Mouse (Mus musculus): Measurements from ENCODE around the gene Pdpk1. TPM values are rescaled to one million over a fixed set of nuclear protein-coding genes. Genes with fewer than 3 reads are reported as not detected.

The Pdpk1 gene
- total RNA-seq, 2 experiments from 2014 or later, result 45.0 to 46.1 TPM

DNA sequence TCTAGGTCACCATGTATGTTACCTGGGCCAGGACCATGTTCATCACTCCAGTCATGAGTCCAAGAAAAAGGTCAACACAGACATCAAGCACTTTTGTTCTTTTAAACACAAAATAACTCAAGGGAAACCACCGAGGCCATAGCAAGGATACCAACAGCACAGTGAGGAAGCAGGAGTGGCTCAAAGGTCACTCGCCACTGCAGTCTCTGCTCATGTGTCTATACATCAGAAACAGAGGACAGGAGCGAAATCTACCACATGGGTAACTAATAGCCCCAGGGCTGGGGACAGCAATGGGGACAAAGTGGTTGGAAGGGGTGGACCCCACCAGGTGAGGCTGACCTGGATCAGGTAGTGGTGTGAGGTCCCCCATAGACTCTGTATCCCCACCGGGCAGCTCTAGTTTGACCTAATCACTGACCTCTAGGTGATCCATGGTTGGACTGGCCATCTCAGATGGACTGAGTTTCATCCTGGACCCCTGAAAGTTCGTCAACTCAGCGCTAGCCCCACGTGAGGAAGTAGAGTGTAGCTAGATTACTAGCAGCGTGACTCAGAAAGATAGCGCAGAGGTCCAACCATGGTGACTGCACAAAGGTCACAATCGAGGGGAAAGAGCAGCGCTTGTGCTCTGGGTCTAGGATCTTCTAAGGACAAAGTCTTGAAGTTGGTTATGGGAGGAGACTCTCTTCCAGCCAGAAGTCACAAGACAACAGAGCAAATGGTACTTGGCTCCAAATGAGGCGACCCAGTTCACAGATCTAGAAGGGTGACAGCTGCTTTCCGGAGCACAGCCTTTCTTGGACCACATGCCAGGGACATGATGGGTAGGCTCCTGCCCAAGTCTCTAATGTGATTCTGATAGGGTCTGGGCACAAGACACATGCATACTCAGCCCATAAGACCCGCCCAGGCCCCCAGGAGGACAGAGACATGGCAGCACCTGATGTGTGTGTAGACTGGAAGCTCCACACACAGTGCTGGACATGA lies 93.8 kb downstream of the Pdpk1 start:
- intact Hi-C loops (cut with DNase I), result no loop called here
- no peak for DNase-seq (ENCODE audit: low spot score)

DNA sequence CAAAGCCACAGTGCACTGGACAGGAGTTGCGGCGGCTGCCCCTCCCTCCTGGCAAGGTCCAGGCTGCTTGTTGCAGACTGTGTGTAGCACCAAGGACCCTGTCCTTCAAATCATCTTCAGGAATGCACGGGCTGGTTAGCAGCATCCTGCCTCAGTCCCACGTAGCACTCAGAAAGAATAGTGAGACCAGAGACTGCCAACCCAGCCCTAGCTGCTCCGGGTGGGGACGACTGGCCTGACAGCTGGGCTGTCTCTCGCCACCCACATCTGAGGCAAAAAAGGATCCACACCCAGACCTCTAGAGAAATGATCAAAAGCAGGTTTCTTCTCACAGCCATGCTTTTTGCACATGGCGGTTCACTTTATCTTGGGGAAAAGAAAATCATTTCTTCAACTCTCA lies 101.7 kb downstream of the Pdpk1 start:
- DNase-seq (ENCODE audit: low spot score), result no peak
- intact Hi-C loops (cut with DNase I), result no loop called here

GRCm38 (mm10) chr17:24048053-24048452 lies 102.7 kb downstream of the Pdpk1 start:
- no peak for DNase-seq (ENCODE audit: low spot score)
- intact Hi-C loops (cut with DNase I), result no loop called here

GRCm38 (mm10) chr17:24046026-24046425 lies 104.7 kb downstream of the Pdpk1 start:
- intact Hi-C loops (cut with DNase I), result no loop called here
- DNase-seq (ENCODE audit: low spot score), result no peak

DNA sequence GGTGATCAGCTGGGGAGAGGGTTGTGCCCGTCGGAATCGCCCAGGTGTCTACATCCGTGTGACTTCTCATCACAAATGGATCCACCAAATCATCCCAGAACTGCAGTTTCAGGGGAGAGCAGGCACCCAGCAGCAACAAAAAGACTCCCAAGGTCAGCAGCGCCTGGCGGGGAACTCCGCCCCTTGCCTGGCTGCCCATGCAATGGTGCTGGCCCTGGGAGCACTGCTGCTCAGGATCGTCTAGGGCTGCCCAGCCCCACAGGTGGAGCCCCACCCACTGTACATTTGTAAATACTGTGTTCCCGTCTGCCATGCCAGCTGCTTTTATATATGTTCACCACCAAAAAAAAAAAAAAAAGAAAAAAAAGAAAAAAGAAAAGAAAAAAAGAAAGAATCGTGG lies 105.1 kb downstream of the Pdpk1 start:
- intact Hi-C loops (cut with DNase I), result no loop called here
- no peak for DNase-seq (ENCODE audit: low spot score)

DNA sequence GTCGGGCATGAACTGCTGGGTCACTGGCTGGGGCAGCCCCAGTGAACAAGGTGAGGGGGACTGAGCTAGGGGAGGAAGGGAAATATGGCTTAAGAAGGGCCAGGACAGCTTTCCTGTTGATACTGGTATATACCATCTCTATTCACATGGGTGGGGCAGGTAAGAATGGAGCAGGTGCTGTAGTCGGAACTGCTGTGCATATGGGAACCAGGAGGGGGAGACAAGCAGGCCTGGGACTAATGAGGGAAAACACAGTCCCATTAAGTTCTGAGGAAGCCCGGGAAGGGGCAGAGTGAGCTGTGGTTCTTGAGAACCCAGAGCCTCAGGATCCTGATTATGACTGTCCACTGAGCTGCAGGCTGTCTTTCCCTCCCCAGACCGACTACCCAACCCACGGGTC lies 106.2 kb downstream of the Pdpk1 start:
- intact Hi-C loops (cut with DNase I), result no loop called here
- no peak for DNase-seq (ENCODE audit: low spot score)

DNA sequence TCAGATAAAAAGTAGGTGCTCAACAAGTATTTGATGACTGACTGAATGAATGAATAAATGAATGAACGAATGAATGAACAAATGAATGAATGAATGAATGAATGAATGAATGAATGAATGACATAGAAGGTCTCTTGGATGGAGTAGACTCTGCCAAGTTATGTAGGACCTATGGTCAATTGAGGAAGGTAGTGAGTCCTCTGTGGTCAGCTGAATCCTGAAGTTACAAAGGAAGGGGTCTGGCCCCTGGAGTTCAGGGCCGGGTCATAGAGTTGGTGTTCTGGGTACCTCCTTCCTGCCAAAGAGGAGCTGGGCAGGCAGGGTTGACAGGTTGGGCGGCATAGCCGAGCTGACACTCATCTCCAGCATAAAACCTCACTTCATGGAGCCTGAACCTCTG lies 112.9 kb downstream of the Pdpk1 start, which contains the start of gene Prss27:
Gene Prss27, plus strand, starts transcription at position 301 of the 400 bp plus-strand sequence.
- intact Hi-C loops (cut with DNase I), result no loop called here
- DNase-seq (ENCODE audit: low spot score), result no peak

GRCm38 (mm10) chr17:24037360-24037759 lies 113.4 kb downstream of the Pdpk1 start:
- DNase-seq (ENCODE audit: low spot score), result no peak
- intact Hi-C loops (cut with DNase I), result no loop called here

DNA sequence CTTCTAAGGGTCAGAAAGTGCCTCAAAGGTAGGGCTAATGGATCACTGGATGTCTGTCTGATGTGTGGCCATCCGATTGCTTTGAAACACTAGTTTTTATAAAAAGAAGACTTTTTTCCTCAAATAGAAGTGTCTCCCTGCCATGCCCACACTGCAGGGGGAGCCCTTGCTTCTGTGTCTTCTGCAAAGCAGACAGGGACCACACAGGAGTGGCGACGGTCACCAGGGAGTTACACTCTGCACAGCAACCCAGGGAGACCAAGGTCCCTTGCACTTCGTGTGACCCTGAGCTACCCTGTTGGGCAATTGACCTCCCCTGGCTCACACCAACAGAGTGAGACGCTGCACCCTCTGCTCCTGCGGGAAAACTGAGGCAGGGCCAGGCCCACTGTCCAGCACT lies 113.8 kb downstream of the Pdpk1 start:
- intact Hi-C loops (cut with DNase I), result no loop called here

GRCm38 (mm10) chr17:24035087-24035486 lies 115.6 kb downstream of the Pdpk1 start:
- no peak for DNase-seq (ENCODE audit: low spot score)
- intact Hi-C loops (cut with DNase I), result no loop called here

More for the DNA sequence above, 113.8 kb downstream of the Pdpk1 start:
- no peak for DNase-seq (ENCODE audit: low spot score)

DNA sequence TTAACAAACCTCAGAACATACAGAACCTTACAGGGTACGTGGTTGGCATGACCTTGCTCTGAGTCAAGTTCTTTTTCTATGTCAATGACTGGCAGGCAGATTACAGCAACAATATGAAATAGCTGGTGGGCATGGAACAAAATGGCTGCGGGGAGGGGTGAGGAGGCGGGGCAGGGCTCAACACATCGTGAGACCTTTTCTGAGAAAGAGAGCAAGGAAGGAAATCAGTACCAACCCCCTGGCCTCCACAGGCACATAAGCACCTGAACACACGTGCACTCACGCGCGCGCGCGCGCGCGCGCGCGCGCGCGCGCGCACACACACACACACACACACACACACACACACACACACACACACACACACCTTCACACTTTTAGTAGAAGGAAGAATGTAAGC lies 120.2 kb downstream of the Pdpk1 start:
- intact Hi-C loops (cut with DNase I), result no loop called here
- no peak for DNase-seq (ENCODE audit: low spot score)

GRCm38 (mm10) chr17:24029477-24029876 lies 121.2 kb downstream of the Pdpk1 start:
- no peak for DNase-seq (ENCODE audit: low spot score)
- intact Hi-C loops (cut with DNase I), result no loop called here

Other genes with a start within 250 kb of the Pdpk1 start
- not detected for gene Dcpp3, start 233.5 kb downstream of the Pdpk1 start, total RNA-seq (2021)
- not detected for gene Sbp, start 209.3 kb downstream of the Pdpk1 start, total RNA-seq (2021)
- not detected for gene Sbpl, start 195.7 kb downstream of the Pdpk1 start, total RNA-seq (2021)
- not detected for gene Prss30, start 170.4 kb downstream of the Pdpk1 start, total RNA-seq (2021)
- not detected for gene Prss22, start 152.8 kb downstream of the Pdpk1 start, total RNA-seq (2021)
- not detected for gene Prss27, start 112.8 kb downstream of the Pdpk1 start, total RNA-seq (2021)
- 10 to 100 TPM; 10.2 to 11.2 TPM for gene Kctd5, start 77.4 kb downstream of the Pdpk1 start, total RNA-seq (2021)
- gene Amdhd2, start 12.8 kb upstream of the Pdpk1 start, total RNA-seq (2021), result 1 to 10 TPM; 9.1 to 9.6 TPM
- 100 to 1,000 TPM; 225 to 246 TPM for gene Atp6v0c, start 18.8 kb upstream of the Pdpk1 start, total RNA-seq (2021)
- 1 to 10 TPM; 8.3 to 9.4 TPM for gene Tbc1d24, start 54.6 kb upstream of the Pdpk1 start, total RNA-seq (2021)
- gene Ntn3, start 58.6 kb upstream of the Pdpk1 start, total RNA-seq (2021), result under 1 TPM; 0.64 to 0.73 TPM
- 1 to 10 TPM; 1.7 to 2.2 TPM for gene Tedc2, start 69.9 kb upstream of the Pdpk1 start, total RNA-seq (2021)
- gene Ccnf, start 100.6 kb upstream of the Pdpk1 start, total RNA-seq (2021), result 1 to 10 TPM; 1.1 to 1.2 TPM
- gene Abca17, start 200.1 kb upstream of the Pdpk1 start, total RNA-seq (2021), result not detected
- gene Abca3, start 201.0 kb upstream of the Pdpk1 start, total RNA-seq (2021), result 10 to 100 TPM; 12.8 to 13.1 TPM